Mouse (Mus musculus) inflammation-experienced regulatory T-cells, adult 6 months (primary cell): ENCODE measurements around the gene Apoh. TPM values are rescaled to one million over a fixed set of nuclear protein-coding genes. Genes with fewer than 3 reads are reported as not detected.
A peak's percentile ranks its signal among the peaks of the same experiment; 100 is the strongest.

ENCODE experiments used
- ATAC-seq: one replicate; pipeline ENCODE4 v1.8.0; 2017
- polyA plus RNA-seq, 3 experiments: library from polyadenylated mRNA; unstranded; fragments of 100-300 nt; shearing (Covaris generic); gene quantifications; one replicate each; pipeline ENCODE4 v1.2.1; 2017

The Apoh gene
- polyA plus RNA-seq: not detected

DNA sequence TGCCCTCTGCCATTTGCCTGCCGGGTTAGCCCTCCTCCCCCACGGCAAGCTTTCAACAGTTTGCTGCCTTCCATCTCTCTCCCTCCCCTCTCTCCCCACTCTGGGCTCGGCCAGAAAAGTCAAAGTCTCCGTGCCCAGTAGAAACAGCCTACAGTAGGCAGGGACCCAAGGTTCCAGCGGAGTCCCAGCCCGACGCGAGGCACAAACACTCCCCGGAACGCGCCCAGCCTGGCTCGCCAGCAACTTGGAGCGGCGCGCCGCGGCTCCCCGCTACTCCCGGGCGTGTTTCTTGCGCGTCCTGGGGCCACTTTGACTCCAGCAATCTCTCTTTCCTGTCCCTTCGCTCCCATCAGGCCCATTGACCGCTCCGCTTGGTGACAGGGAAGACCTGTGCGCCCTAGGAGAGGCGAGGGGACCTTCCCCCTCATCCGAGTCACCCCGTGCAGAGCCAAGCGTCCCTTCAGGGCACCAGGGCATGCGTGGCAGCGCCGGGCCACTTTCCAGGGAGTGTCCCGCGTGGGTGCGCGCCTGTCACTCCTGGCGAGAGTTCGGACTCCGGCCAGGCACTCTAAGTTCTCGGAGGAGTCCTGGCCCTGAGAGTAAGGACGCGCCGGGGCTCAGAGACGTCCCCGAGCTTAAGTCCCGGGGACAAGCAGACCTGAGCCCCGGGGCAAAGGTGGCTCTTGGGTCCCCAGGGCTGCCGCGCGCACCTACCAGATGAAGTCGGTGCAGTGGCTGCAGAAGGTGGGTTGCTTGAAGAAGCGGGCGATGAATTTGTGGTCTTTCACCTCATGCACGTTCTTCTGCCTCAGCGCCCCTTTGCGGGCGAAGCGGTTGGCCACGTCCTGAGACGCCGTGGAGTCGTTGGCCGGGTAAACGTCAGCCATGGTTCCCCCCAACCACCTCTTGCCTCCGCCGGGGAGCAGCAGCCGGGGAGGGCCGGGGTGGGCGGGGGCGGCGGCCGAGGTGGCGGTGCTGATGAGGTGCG, at the start of gene Apoh:
Apoh (plus strand) TSS at position 574 of the 988 bp plus-strand sequence.
- peak; percentile 26 for ATAC-seq

DNA sequence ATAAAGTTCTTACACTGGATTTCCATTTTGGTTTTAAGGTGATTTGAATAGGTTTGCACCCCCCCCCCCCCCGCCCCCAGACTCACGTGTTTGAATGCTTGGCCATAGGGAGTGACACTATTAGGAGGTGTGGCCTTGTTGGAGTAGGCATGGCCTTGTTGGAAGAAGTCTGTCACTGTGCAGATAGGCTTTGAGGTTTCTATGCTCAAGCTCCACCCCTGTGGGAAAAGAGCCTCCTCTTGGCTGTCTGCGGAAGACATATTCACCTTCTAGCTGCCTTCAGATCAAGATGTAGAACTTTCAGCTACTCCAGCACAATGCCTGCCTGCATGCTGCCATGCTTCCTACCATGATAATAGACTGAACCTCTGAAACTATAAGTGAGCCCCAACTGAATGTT, 49.3 kb upstream of the Apoh start:
- ATAC-seq: no peak

DNA sequence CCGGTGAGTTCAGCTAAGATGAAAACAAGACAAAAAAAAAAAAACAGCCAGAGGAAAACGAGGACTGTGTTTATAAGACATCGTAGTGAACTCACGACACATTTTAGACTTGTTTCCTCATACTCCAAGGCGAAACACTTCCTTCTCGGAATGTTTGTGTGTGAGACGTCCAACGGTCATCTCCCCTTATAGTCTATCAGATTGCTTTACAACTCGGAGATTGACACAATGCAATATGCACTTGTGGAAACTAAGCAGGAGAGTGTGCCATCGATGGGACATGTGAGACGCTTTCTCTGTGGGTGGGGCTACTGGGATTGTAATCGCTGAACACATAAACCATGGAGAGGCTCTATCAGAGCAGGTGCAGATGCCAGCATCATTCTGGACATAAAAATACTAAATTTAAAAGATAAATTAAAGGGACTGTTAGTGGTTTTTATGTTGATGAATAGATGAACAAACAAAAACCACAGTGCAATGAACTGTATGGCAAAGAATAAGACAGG, 48.8 kb upstream of the Apoh start:
- no peak for ATAC-seq

DNA sequence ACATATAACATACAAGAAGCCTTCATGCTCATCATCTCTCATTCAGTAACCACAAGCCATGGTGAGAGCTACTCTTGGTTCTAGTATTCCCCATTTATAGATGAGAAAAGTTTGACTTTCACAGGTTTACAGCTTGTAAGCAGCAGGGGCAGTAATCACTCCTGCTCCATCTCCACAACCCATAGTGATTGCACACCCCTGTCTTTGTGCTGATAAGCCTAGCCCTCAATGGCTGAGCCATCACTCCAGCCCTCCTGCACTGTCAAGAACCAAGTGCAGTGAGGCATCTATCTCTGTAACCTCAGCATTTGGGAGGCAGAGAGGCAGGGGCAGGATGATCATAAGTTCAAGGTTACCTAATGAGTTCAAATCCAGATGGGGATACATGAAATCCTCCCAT, 47.8 kb upstream of the Apoh start:
- ATAC-seq: no peak

DNA sequence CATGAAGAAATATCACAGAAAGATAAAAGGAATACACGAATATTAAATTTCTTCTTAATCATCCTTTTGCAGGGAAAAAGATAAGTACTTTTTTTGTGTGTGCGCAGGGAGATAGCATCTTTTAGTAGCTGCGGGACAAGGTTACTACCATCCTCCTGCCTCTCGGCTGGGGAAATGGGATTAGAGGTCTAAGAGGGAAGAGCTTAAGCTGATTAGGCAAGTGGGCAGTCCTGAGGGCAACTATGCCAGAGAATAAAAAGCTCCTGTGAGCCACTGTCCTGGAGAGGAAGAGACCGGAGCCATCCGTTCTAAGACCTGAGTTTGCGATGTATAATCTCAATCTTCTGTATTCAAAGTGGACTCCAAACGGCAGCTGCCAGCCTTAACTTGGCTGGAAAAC, 45.2 kb upstream of the Apoh start:
- ATAC-seq: no peak

DNA sequence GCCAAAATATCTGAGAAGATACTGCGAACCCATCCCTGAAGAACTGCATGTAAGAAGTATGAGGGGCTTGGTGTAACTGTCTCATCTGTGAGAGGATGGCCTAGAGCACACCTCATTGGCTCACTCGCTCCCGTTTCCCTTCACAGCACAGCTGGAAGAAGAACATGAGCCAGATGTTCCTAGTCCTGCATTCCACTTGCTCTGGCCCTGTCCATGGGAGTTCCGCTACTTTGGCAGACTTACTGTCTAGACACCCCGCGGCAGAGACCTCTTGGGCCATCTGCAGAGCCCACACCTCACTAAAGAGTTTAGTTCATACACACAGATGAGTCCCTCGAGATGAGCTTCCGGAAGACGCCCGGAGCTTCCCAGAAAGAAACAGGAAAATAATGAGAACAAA, 43.2 kb upstream of the Apoh start:
- ATAC-seq: no peak

DNA sequence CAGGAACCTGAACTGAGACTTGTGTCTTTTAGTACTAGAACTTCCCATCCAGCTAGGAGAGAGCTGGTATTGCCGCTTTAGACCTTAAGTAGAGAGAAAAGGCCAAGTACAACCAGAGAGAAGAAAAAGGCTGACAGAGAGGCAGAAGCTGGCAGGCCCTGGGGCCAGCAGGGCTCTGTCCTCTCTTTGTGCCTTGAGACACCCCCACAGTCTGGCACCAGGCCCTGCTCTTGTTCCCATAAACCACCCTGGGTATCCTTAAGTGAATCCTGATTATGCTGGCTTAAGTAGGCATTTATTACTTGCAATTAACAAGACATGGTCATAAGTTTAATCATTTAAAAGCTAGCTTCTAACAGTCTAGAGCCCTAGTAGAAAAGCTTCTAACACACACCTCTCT, 42.7 kb upstream of the Apoh start:
- no peak for ATAC-seq

DNA sequence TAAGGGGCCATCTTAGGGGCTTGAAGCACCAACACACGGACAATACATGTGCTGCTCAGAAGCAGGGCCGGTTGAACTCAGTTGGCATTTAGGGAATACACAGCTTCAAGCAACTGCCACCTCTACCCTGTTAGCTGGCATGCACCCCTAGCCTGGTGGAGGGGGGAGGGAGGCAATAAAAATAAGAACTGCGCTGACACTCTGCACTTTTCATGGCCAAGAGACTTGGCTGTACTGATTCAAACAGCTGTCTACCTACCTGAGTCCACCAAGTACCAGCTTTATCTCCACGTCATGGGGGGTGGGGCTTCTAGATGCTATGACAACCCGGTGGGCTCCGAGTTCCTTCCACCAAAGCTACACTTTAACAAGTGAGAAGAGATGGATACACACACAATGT, 42.1 kb upstream of the Apoh start:
- no peak for ATAC-seq

DNA sequence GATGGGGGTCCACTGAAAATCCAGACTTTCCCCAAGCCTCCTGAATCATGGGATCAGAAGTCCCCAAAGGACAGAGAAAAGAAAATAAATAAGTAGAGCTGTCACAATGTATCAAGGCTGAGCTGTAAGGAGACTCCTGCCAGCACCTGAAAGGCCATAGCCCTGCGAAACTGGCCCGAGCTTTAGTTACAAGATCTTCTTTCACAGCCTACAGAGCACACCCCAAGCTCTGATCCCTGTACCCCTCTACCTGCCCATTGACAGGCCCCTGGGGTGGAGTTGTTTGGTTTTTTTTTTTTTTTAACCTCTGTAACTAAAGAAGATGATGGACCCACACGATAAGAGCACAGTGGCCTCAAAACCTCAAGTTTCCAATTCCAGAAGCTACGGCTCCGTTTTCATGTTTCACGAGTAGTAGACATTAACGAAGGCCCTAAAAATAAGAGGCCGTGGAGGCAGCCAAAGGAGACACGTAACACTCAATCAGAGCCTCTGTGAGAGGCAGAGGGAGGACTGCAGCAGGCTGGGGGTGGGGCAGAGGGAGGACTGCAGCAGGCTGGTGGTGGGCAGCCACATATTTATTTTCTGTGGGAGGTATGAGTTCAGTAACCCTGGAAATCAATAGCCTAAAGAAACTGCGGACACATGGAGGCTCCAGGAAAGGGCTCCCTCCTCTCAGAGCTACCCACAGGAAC, 41.2 kb upstream of the Apoh start:
- no peak for ATAC-seq

DNA sequence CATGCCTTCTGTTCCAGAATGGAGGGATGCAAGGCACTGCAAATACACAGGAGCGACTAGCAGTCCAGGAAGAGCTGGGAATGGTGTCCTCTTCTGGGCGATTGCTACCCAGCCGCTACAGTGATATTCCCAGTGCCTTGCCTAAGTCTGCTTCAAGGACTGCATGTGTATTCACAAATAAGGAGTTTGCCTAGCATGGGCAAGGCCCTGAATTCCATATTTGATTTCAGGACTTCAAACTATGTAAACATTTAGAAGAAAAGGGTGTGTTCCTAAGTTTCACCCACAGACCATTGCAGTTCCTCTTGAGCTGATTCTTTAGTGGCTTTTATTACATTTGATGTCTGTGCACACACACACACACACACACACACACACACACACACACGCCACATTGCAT, 39.4 kb upstream of the Apoh start:
- ATAC-seq: no peak

DNA sequence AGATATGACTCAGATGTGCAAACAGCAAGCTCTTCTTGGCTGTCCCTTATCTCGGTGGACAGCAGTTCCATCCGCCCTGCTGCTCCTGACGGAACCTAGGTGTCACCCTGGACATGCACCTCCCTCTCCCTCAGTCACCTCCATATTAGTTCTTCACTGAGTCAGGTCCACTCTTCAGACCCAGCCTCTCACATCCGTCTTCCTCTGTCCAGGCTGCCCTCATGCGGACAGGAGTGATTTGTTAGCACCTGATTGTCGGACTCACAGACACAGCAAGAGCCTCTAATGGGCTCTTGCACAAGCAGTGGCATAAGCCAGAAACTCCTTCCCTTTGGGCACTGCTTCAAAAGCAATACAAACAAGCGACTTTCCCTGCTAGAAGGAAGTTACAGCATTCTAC, 35.9 kb upstream of the Apoh start:
- ATAC-seq: no peak

DNA sequence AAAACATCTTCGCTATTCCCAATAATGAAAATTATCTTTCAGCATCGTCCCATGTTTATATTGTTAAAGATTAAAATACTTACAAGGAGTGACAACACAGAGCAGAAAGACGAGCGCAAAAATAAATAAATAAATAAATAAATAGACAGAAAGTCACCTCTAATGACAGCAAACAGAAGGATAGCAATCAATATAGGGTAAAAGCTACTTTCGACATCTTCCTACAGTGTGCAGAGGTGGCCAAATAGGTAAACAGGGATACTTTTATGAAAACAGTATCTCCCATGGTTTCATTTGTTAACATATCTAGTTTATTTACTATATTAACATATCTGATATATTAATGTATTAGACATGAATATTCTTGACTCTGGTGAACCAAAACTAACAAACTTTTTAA, 34.9 kb upstream of the Apoh start:
- no peak for ATAC-seq

DNA sequence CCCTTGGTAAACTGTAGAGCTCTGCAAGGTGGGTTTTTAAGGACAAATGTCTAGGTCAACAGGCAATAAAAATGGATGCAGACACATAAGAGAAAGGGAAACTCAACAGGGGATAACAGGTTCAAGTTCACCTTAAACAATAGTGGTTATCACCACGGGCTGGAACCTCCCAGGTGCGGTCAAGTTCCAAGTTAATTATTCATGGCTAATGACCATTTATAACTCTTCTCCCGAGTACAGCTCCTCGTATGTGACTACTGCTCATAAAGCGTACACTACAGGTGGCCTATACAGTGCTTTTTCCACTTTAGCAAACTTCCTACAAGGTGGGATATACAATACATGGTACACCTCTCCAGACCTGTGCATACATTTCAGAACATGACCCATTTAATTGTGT, 33.4 kb upstream of the Apoh start:
- ATAC-seq: no peak

DNA sequence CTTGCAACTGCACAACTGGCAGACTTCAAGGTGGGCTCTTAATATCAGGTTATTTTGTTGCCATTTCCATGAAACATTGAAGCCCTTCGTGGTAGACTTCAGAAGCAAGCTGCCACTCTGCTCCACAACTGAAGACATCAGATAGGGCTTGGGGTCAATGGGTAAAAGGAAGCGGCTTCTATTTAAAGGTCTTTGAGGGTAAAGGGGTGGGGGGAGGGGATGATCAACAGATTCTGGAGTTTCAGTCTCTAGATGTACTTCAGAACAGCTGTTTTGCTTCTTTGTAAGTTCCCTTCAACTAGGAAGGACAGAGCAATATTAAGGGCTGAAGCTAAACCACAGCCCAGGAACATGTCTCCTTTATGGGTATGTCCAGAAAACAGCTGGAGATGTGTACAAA, 31.2 kb upstream of the Apoh start:
- ATAC-seq: no peak

DNA sequence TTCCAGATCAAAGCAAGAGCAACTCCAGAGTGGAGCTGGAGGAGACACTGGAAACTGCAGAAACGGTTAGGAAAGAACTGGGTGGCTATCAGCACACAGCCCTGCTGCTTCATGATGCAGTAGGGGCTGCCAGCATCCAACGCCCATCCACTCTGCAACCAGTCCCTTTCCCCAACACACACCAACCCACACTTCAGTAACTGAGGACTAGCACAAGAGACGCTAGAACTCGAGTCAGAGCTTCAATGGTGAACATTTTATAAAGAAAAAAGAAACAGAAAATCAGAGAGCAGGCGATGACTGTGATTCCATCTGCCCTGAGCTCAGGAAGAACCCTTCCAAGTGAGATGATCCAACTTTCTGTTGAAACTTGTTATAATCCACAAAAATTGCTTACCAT, 30.6 kb upstream of the Apoh start:
- no peak for ATAC-seq

DNA sequence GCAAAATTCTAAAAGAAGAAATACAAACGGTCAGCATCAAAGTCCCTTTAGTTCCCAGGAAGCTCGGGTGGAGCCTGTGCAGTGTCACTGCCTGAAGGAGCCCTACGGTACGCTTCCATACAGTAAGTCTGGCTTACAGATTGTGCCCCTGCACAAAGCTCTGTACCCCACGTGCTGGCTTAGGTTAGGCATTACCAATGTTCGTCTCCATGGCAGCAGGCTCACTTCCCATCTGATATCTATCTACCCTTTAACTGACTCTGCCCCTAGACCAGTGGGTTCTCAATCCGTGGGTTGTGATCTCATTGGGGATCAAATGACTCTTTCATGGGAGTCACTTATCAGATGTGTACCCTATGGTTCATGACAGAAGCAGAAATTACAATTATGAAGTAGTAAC, 27.4 kb upstream of the Apoh start:
- ATAC-seq: no peak

DNA sequence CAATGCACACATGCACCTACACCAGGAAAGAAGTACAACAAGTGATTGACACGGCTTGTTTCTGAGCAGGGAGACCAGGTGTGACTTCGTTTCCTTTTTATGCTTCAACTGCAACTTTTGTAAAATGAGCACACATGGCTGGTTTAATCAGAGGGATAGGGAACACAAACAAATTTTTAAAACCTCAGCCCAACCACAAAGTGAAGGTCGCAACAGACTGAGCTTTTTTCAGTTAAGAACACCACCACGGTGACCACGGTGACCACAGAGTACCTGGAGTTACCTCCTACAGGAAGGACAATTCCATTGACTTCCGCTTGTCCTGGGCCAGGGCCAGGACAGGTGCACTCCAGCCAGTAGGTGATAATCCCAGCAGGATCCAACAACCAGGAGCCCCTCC, 25.3 kb upstream of the Apoh start:
- ATAC-seq: no peak

DNA sequence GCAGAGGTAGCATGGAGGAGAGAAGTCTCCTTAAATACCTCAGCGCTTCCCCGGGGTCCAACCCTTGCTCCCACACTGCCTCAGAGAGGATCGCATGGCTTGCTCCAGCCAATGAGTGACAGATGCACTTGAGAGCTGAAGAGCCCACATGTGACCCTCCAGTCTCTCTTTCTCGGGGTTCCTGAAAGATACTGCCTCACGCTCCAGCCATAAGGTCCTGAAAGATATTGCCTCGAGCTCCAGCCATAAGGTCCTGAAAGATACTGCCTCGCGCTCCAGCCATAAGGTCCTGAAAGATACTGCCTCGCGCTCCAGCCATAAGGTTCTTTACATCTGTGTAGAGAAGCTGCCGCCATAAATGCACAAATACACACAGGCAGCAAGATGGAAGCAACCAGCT, 24.0 kb upstream of the Apoh start:
- ATAC-seq: no peak

DNA sequence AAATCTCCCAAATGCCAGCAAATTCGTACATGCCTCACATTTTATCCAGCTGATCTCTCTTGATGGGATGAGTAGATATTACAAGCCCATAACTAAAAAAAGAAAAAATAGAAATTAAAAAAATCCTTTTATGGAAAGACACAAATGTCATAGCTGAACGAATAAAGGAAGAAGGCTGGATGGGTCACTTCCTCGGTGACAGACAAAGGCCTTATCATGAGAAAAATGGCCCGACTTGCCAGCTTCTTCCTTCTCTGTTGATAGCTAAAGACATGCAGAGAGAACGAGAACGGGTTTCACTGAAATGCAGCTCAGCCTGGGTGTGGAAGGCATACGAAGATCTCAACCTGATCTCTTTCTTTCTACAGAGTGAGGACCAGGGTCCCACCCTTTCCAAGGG, 22.6 kb upstream of the Apoh start:
- ATAC-seq: no peak

DNA sequence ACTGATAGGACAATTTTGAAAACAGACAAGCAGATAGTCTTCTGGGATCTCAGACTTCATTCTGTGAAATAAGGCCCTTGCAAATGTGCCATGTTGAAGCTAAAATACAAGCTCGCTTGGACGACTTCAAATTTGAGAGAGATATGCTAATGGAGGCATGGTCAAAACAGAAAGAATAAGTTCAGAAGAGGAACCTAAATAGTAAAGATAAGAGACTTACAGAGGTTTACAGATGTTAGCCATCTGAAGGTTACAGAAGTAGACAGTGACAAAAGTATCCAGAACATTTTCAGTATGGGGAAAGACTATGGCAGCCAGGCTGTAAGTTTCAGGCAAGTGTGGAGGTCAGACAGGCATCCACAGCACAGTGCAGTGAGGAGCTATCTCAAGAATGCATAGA, 21.0 kb upstream of the Apoh start:
- no peak for ATAC-seq

DNA sequence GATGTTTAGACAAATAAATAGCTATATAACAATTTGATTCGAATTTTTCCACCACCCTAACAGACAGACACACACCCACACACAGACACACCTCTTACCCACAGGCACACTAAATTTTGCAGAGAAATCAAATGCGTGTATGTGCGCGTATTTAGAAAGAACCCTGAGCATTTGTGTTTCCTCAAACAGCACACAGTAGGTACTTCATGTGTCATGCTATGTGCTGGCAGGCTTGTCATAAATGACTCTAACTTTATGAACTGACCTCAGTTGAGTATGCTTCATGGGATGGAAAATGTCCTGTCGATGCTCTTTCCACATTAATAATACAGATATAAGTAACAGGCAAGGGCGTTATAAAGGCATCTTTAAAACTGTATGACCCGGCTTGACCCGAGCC, 17.2 kb upstream of the Apoh start:
- no peak for ATAC-seq

DNA sequence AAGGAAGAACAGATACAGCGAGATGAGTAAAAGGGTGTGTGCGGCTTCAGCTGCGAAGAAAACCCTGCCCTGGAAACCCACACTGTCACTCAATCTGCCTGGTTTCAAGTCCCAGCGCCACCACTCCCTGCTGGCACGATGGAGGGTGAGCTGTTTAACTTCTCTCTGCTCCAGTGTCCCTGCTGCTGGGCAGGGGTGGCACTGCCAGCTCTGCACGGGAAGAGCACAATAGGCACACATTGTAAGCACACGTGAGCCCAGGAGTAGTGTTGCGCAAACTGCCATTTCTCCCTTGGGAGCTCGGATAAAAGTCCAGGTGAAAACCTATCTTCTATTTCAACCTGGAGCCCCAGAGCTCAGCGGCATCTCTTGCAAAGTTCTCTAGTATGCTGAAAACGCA, 12.3 kb upstream of the Apoh start:
- no peak for ATAC-seq

DNA sequence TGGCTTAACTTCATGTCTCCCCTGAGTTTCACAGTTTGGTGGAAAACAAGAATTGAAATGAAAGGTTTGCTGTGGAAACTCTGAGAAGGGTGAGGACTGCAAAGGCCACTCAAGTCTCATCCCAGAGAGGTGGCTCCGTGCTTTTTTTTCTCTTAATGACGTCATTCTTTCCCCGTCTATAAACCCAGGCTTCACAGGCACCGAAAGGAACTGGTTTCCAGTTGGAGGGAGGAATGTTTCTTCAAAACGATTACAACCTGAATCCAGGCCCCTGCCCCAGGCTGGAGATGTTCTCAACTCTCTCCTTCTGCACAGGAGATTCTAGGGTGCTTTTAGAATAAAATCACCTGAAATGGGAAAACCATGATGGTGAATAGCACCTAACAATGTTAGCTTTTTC, 10.1 kb upstream of the Apoh start:
- no peak for ATAC-seq
